Mouse (Mus musculus) yolk sac, embryonic 10.5 days (tissue): ENCODE measurements around the gene Pkp4.

Source experiments
- DNase-seq: peaks from one replicate; pipeline ENCODE4 v3.0.0-alpha.2; 2017; ENCODE audit warnings: low spot score

Pkp4 gene

DNA sequence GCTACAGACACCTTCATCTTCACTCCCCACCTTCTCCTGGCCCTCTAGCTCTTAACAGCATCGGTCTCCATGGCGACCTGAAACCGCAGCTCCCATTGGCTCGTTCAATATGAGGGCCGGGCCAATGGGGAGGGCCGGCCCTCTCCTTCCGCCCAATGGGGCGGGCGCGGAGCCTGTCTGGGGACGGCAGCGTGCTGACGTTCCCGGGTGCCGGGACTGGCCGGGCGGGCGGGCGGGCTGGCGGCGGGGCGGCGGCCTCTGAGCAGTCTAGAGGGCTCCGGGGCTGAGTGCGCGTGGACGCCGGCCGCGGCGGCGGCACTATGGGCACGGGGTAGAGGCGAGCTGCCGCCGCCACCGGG, at the start of gene Pkp4, which contains the start of gene Ccdc148:
Pkp4 (plus strand) TSS at position 246 of the 359 bp plus-strand sequence.
Ccdc148 (minus strand) TSS at position 79 of the 359 bp plus-strand sequence.
- DNase-seq: peak; percentile 93

DNA sequence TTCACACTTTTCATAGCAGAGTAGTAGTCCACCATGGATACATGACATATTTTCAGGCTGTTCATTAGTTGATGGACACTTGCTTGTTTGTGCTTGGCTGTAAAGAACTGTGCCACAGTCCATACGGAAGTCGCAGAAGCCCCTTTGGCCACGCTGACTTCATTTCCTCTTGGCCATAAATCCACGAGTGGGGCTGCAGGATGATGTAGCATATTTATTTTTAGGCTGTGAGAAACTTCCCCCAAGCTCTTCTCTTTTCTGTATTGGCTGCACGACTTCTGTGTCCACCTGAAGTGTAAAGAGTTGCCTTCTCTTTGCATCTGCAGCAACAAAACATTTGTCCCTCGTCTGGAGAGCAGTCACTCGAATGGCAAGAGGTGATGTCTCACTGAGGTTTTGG, 31.6 kb upstream of the Pkp4 start:
- no peak for DNase-seq

DNA sequence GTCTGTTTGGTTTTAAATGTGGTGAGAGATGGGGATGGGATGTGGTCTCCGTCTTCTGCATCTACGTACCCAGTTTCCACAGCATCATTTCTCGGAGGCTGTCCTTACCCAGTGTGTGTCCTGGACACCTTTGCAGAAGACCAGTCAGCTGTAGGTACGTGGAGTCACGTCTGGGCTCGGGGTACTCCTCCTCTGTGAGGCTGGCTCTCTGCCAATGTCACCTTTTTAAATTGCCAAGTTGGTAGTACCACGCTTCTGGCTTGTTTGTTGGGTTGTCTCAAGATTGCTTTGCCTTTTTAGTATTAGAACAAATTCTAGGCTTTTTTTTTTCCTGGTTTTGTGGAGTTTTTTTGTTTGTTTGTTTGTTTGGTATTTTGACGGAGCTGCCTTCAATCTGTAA, 30.8 kb upstream of the Pkp4 start:
- DNase-seq: no peak

DNA sequence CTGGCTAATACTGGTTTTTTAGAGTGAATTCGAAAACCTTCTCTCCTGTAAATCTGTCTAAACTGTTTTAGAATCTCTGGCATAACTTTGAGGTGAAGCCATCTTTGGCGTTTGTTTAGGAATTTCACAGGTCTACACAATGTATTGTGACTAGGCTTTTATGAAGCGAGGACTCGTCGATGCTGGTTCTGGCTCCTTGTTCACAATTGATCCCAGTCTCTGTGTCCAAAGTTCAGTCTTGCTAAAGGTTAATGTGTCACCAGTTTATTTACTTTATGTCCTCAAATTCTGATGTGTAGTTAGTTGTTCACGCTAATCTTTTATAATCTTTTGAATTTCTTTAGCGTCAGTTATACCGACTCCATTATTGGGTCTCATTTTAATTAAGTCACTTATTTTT, 29.6 kb upstream of the Pkp4 start:
- peak; percentile 29 for DNase-seq

DNA sequence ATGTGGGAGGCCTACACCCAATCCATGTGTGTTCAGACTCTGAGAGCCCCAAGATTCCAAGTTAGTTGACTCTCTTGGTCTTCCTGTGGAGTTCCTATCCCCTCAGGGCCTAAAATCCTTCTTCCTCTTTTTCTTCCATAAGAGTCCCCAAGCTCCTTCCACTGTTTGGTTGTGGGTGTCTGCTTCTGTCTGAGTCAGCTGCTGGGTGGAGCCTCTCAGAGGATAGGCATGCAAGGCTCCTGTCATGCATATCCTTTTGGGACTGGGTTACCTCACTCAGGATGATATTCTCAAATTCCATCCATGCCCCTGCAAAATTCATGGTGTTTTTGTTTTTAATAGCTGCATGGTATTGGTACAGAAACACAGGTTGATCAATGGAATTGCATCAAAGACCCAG, 5.2 kb upstream of the Pkp4 start:
- DNase-seq: no peak

DNA sequence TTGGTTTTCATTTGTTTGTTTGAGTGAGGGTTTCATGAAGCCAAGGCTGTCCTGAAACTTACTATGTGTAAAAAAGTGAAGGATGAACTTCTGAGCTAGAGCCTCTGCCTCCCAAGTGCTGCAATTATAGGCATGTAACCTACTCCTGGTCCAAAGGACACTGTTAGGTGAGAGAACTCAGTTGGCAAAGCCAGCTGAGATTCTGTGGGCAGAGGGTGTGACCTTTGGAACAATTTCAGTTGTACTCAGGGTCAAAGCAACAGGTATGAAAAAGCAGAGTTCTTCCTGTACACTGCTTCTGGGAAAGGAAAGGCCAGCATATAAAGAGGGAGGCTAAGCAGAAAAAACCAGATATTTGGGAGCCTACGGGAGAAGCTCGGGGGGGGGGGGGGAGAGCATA, 2.5 kb upstream of the Pkp4 start:
- DNase-seq: no peak

DNA sequence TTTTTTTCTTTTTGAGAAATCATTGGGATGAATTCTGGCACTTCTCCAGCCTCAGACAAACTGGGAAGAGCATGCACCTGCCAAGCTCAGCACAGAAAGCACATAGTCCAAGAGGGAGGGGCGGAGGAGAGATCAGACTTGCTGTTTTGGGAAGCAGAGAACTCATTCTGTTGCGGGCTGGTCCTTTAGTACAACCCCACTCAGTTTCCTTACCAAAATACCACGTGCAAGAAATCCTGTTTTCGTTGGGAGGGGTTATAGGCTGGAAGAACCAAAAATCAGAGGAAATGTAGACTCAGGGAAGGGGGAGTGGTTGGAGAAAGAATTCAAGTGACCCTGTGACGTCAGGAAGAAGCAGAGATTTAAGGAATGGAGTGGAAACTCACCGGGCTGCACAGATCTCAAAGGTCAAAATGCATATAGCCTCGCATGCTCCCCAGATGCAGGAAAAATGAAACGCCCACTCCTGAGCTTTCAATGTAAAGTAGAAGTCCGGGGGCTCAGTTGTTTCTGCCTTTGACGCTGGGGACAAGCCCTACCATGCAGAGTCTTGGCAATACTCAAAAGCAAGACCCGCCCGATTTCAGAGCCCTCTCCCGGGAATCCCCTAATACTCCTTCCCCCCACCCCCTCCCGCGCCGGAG, 567 bp upstream of the Pkp4 start:
- no peak for DNase-seq

DNA sequence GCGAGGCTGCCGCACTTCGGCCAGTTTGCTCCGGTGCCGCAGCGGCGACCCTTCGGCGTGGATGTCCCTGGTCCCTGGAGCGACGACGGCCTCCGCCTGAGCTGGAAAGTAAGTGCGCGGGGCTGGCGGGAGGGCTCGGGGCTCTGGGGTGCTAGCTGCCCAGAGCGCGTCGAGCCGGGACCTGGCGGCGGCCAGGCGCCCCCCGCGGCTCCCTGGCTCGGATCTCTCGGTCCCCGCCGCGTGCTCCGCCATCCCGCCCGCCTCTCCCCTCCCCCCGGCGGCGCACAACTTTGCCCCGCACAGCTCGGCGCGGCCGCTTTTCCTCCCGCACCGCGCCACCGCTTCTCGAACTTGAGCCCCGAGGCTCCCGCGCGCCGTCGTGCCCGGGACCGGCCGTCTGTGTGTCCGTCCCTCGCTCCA, 381 bp downstream of the Pkp4 start:
- DNase-seq: no peak

DNA sequence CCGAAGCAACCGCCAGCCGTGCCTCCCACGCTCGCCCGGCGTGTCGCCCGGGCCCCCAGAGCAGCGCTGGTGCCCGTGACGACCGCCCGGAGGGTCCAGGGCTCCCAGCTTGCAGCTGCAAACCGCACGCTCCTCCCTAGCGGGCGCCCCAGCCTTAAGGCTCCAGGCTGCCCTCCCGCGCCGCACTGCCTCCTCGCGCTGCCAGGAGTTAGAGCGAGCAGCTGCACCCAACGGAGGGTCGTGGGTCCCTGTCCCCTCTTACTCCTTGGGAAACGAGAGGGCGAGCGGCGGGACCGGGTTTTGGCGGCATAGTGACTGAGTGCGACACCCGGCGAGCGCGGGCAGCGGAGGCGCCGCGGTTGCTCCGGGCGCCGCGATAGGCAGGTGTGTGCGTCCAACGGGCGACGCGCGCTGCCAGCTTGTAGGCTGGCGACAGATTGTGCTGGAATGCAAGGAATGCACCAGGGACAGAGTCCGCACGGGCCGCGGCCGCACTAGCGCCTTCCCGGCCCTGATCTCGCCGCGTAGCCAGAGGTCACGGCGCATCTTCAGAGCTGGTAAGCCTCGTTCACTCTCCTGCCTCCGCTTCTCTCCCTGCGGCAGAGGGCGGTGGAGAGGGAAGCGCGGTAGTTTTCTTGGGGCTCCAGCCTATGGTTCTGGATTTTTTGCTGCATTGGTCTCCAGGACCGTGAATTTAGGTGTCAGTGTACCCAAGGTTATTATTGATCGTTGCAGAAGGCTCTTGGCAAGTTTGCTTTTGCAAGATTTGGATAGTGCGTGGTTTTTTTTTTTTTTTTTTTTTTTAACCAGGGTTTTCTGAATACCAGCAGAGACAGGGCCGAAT, 1.0 kb downstream of the Pkp4 start:
- peak; percentile 81 for DNase-seq

DNA sequence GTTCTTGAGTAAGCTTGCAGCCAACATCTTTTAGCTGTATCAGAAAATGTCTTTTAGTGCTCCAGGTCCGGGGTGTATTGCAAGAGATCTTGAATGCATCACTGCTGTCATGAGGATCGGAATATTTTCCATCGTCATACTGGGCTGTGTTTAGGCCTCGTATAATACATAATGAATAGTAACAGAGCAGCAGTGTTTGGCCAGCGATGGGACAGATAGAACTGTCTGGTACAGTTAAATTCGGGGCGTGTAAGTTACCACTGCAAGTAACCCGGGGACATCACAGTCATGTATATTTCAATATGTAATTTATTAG, 1.6 kb downstream of the Pkp4 start:
- DNase-seq: no peak

DNA sequence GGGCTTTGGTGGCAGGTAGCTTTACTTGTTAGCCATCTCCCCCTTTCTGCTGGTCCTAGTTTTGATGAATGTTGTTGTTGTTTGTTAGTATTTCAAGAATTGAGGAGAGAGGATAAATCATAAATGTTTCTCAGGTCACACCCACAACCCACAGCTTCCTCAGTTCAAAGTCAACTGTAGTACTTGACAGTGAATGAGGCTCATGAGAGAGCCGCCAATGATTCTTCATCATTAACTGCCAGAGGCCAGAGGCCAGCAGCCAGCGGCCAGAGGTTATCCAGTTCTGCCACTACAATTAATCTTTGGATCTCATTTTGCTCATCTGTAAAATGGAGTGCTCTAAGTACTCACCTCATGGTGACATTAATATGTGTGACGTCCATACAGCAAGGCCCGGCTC, 6.3 kb downstream of the Pkp4 start:
- DNase-seq: no peak

DNA sequence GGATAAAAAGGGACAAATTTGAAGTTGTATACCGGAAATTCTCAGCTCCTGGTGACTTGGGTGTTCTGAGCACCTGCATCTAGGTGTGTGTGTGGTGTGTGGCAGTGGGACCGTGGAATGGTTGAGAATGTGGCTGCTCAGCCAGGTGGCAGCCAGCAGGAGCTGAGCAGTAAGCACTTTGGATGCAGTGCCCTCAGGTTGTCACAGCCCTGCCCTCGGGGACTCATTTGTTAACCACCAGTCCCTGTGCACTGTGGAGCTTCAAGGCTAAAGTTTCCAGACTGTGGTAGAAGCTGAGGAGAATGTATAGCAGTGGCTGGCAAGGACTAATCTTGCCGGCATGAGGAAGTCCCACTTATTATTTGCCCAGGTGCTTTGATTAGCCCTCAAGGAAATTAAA, 7.2 kb downstream of the Pkp4 start:
- no peak for DNase-seq

DNA sequence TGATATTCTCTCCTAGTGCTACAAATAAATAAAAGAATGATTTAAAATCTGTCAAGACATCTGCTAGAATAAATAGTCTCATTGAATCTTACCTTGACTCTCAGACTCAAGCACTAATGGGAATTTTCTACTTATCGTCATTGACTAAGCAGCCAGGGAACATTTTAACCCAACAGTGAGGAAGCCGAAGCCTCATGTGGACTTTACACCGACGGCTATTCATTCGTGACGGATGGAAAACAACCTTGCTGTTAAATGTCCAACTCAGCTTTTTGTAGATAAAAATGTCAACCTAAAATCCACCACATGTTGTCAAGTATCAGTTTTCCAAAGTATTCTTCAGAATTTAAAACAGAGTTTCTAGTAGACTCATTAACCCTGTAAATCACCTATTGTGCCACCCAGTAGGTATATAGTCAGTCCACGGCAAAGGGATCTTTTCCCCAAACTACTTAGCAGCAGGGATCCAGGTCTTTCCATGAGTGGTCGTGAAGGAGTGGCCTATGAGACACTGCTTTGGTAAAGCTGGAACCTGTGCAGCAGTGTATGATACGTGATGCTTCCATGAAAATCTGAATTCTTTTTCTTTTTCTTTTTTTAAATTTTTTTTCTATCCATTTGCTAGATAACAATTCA, 9.0 kb downstream of the Pkp4 start:
- peak; percentile 44 for DNase-seq

DNA sequence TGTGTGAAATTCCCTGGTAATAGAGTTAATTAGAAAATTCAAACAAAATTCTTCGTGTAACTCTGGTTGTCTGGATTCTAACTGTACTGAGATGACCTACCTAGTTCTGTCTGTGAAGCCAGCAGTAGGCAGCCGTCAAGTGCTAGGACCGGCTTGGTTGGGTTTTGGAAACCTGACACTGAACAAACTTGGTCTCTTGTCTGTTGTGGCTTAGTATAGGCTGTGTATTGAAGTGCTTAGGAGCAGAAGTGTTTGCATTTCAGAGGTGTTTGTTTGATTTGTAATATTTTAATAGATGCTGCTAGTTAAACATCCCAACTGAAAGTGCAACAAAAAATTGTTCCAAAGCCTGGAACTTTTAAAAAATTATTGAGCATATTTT, 9.5 kb downstream of the Pkp4 start:
- DNase-seq: no peak

DNA sequence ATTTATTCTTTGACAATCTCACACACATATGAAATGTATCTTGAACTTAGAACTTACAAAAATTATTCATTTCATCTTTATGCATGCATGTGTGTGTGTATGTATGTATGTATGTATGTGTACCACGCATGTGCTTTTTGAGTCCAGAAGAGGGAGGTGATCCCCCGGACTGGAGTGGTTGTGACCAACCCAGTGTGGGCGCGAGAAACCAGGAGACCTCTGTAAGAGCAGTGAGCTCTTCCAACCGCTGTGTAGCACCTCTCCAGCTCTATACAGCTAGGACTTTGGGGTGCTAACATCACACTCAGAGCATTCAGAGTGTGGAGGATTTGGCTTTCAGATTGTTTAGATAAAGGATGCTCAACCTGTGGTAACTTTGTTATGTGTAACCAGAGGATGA, 9.9 kb downstream of the Pkp4 start:
- DNase-seq: no peak

DNA sequence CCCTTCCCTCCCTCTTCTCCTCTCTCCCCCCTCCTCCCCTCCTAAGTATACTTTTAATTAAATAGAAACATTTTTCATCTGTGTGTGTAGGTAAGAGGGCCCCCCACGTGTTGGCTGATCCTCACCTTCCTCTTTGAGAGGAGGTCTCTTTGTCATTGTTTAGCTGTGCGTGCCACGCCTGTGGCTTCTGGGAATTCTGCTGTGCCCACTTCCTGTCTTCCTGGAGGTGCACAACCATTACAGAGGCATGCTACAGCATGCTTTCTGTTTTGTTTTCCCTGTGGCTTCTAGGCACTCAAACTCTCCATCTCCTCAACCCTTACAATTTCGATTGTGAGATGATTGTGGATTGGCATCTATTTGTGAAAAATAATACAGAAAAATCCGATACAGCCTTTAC, 10.9 kb downstream of the Pkp4 start:
- DNase-seq: no peak

DNA sequence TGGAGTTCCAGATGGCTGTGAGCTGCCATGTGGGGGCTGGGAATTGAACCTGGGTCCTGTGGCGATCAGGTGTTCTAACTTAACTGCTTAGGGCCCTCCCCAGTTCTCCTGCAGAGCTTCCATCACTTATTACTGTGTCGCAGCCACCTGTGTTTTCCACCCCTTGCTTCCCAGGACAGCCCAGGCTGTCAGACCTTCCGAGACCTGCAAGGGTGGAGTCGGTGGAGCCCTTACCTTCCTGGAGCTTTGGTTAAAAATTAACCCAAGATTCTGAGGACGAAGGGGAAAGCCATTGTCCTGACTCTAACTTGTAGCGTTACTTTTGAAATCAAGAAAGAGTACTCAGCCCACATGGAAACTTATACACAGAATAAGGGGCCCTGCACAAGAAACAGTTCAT, 15.3 kb downstream of the Pkp4 start:
- peak; percentile 73 for DNase-seq

DNA sequence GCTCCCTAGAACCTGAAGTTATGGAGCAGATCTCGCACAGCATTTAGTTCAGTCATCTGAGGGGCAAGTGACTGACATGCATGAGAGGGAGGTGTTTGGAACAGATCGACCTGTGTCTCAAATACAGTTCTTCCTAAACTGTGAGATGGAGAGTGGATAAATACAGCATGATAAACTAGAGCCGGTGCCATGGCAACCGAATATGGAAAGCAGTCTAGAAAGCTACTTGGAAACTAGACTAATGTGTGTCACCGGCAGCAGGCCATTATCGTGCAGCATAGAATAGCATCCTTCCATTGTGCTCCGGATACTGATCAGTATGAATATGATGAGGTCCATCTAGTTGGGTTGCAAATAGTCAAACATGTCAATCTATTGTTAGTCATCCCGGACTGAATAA, 17.5 kb downstream of the Pkp4 start:
- no peak for DNase-seq

DNA sequence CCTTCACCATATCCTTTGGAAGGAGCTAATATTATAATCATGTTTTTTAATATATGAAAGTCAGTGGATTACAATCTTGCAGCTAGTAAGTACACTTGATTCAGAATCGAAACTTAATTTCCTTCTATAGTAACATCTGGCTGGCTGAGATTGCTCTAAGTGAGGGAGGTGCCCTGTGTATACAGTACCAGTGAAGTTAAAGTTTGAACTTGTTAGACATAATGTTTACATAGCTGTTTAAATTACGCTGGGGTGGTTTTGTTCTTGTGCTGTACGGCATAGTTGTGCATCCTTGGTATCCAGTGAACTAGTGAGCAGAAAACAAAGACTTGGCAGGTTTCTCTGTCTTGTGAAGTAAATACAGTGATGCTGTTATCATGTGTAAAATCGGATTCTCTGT, 18.3 kb downstream of the Pkp4 start:
- DNase-seq: no peak

DNA sequence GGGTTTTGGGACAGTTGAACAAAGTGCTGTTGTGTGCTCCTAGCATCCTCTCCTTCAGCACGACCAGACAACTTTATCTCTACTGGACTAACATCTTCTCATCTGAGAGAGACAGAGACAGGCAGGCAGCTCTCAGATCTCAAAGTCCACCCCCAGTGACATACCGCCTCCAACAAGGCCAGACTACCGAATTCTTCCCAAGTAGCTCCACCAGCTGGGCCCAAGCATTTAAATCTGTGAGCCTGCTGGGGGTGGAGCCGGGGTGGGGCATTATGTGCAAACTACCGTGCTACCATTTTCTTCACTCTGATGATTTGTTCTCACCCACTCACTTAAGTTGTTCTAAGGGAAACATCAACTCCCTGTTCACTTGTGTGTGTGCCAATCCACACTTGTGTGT, 18.8 kb downstream of the Pkp4 start:
- peak; percentile 55 for DNase-seq

DNA sequence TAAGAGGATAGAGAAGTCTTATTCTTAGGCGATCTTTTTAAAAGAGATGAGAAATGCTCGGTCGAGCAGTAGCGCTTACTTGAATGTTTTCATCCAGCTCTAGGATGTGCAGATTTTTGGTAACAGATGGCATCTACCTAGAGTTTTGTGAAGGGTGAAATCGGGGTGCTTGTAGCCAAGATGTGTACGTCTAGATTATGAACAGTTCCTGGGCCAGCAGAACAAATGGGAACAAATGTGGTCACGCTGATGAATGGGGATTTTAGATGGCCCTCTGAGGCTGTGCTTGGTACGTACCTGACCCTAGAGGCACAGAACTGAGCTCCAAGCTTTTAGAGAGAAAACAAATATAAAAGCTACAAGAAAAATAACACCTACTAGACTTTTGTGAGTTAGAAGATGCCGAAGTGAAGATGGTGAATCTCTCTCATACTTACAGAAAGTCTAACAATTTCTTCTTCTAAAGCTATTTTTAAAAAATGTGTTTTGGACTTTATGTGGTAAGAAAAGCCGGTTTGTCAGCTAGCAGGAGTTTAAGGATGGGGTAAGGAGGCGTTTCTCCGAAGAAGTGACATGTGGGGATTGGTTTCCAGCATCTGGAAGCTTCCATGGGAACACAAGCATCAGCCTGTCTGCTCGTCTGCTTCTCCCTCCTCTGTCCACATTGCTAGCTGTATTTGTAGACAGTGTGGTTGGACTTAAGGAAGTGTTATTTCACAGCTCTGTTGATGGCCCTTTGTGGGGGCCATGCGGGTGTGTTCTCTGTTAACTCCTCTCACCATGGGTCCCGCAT, 20.9 kb downstream of the Pkp4 start:
- no peak for DNase-seq

DNA sequence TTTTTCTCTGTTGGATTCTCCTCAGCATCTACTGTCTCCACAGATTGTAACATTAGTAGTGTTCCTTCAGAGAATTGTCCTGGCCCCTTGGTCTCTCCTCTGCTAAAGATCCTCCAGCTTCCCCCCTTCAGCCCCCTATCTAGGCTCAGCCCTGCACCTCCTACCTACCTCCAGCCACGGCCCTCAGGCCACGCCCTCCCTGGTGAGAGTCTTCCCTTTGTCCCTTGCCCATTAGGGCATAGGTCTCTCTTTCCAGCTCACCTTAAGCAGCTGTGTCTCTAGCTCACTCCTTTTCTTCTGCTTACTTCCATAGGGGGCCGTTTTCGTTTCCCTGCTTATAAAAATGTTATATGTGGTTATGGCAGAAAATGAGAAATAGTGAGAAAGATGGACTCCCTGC, 22.9 kb downstream of the Pkp4 start:
- no peak for DNase-seq
